Mouse (Mus musculus) cortical plate, adult 2 months (tissue): ENCODE measurements at regions not wholly inside any gene's neighbourhood (a gene's known extent, or its start where the extent isn't known, plus 50 kb on each side); places are given as distances from the start of the nearest gene placed in this dataset.

ENCODE experiments used
- H3K27ac ChIP-seq: fragments of 200-500 bp; 2 replicates; pipeline ENCODE4 v1.5.1; 2012; ENCODE audit warnings: low read length, control low read depth, inconsistent platforms; ENCODE audit not compliant: insufficient read depth
- H3K4me1 ChIP-seq: fragments of 200-500 bp; 2 replicates; pipeline ENCODE4 v1.6.1; 2011; ENCODE audit warnings: low read length; ENCODE audit not compliant: control insufficient read depth, insufficient read depth
- H3K4me3 ChIP-seq: fragments of 200-500 bp; 2 replicates; pipeline ENCODE4 v1.5.1; 2011; ENCODE audit warnings: mild to moderate bottlenecking, low read length, control low read depth; ENCODE audit not compliant: insufficient read depth
- CTCF ChIP-seq: fragments of 200-500 bp; IDR thresholded peaks from 2 replicates; pipeline ENCODE4 v1.5.1; 2011; ENCODE audit warnings: mild to moderate bottlenecking, control low read depth, low read length; ENCODE audit not compliant: insufficient read depth; ENCODE audit errors: extremely low read depth
- POLR2A ChIP-seq: fragments of 200-500 bp; IDR thresholded peaks from 2 replicates; pipeline ENCODE4 v1.6.1; 2011; ENCODE audit warnings: mild to moderate bottlenecking, low read length, control low read depth; ENCODE audit not compliant: insufficient read depth; ENCODE audit errors: extremely low read depth

DNA sequence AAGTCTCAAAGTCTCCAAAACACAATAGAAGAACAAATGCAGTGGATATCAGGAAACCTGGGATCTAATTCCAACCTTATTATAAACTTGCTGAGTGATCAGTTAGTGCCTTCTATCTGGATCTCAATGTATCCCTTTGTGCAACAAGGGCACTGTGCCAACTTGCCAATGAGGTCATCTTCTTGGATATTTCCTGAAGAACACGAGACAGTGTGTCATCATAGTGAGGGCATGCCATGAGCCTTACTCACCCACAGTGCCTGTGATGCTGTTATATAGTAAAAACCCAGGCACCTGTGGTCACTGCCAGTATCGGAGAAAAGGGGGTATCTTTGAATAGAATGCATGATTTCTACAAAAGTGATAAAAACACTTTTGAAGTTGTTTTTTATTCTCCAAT is 60.2 kb upstream of the Cd34 start:
- no peaks in the 10 kb centered on the region; the same call in 1 of the 2 replicates for H3K4me1 ChIP-seq
- TF ChIP-seq CTCF (no peak), POLR2A (no peak)
- no peak overlapping the region for H3K4me3 ChIP-seq
- no peak overlapping the region for H3K27ac ChIP-seq

DNA sequence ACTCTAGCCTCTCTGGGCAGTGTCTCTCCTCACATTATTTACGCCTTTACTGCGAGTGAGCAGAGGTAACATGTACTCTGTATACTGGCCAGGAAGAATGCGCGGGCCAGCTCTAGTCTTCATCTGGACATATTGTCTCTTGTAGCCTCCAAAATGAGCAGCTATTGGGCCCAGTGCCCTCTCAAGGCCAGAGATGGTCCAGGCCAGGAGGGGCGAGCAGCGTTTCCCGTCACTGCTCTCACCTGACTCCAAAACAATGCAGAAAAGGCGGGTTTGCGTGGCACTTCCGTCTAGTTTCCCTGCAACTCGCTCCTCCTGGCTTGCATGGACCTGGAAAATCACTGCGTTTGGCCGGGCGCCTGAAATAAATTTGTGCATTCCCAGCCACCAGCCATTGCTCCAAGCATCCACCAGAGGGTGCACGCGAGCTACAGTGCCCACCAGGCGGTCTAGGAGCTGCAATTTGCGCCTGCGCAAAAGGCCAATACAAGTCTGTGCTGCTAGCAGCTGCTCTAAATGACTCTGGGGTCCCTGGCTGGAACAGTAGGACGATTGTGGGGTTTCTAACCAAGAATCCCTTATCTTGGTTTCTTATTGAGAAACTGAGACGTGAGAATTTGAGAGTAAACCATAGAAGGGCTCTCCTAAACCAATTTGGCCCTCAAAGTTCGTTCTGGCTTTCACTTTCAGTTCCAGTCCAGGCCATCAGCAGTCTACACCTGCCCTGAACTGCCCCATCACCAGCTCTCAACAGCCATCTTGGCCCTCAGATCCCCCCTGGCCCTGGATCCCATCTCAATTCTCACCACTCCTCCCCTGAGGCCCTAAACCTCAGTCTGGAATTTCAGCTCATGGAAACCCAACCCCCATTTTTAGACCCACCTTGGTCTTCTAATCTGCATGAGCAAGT is 59.0 kb upstream of the Cd34 start:
- Histone ChIP-seq H3K27ac (peak overlapping the region; percentile 3; the same call in 1 of the 2 replicates), H3K4me1 (no peaks in the 10 kb centered on the region; the same call in 1 of the 2 replicates), H3K4me3 (no peak overlapping the region)
- TF ChIP-seq POLR2A (no peak), CTCF (peak; percentile 97)

DNA sequence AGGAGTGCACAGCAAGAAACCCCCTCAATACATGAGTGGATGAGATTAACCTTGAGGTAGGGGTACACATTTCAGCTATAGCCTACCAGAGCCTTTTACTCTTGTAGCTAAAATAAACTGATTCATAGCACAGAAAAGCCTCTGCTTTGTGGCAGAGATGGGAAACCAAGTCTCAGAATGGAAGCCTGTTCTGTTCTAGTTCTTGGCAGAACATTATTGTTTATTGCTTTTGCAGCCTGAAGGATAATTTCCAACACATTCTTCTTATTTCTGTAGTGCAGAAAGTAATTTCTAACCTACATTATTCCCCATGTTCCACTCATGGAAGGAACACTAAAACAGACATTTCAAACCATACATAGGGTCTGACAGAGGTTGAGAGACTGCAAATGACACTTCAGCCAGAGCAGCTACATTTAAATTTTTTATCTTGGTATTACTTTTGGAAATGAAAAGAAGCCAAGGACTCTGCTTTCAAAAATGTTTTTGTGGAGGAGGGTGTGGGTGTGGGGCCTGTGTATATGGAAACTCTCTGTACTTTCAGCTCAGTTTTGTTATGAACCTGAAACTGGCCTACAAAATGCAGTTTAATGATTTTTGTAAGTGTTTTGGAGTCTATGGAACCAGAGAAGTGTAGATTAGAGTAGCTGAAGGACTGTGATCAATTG is 56.9 kb upstream of the Cd34 start:
- Histone ChIP-seq H3K4me1 (peaks cover 7% of the 10 kb centered on the region), H3K27ac (peak overlapping the region; percentile 83)

DNA sequence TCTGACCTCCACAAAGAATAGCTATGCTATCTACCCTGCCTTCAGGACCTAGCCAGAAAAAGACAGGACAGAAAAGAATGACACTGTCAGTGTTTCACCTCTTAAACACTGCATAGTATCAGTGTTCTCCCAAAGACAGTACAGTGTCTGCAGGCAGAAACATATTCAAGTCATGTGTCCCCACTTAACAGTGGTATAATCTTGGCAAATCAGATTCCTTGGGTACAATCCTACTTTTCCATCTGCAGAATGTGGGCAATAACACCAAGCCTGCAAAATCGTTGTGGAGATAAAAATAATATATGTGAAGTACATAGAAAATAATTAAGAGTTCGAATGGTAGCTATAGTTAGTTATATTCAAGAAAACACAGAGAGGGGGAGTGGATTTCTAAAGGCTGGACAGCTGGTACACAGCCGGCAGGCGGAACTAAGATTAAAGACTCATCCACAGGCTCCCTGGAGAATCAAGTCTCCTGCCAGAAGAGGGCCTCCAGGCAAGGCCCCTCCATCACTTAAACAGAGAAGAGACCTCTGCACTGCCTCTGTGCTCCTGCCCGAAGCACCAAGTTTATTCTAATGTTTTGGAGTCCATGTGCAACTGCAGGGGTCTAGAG is 53.4 kb upstream of the Cd34 start:
- Histone ChIP-seq H3K4me1 (peaks cover 7% of the 10 kb centered on the region), H3K4me3 (no peak overlapping the region), H3K27ac (peak overlapping the region; percentile 95)
- no peak for TF ChIP-seq CTCF
- no peak for TF ChIP-seq POLR2A

More for the DNA sequence above, 56.9 kb upstream of the Cd34 start:
- no peak for TF ChIP-seq POLR2A
- TF ChIP-seq CTCF, result no peak
- H3K4me3 ChIP-seq, result no peak overlapping the region

DNA sequence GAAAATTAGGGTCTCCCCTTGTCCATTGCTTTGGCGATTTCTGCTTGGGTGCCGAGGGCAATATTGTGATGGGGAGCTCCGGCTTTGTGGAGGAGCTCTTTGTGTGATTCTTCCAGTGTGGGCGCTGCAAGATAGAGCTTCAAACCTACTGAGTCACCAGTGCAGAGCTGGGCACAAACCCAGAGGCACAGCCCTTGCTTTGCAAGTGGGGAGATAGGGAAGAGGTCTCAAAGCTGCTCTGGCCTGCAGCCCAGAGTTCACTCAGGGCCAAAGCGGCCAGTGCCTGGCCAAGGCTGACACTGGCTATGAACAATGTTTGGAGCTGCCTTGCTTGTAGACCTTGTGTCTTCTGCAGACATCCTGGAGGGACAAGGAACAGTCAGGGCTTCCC is 52.9 kb upstream of the Cd34 start:
- Histone ChIP-seq H3K4me1 (peaks cover 7% of the 10 kb centered on the region), H3K27ac (peak overlapping the region; percentile 92), H3K4me3 (no peak overlapping the region)
- no peak for TF ChIP-seq CTCF
- TF ChIP-seq POLR2A, result no peak
